Mouse (Mus musculus) thymus, postnatal 36 days (tissue): ENCODE measurements around the gene Rhoq.

Experiments
- DNase-seq, 2 experiments: peaks; one replicate each; pipeline ENCODE4 v3.0.0; 2022; ENCODE audit warnings: mixed read lengths in 2 of 2

The Rhoq gene

GRCm38 (mm10) chr17:86964041-86964440 lies 1.2 kb downstream of the Rhoq start:
- DNase-seq: no peak

- DNase-seq: no peak
These were observed 1.6 kb downstream of the Rhoq start for GRCm38 (mm10) chr17:86964502-86964901.

GRCm38 (mm10) chr17:86965121-86965520 lies 2.2 kb downstream of the Rhoq start:
- DNase-seq: no peak

DNA sequence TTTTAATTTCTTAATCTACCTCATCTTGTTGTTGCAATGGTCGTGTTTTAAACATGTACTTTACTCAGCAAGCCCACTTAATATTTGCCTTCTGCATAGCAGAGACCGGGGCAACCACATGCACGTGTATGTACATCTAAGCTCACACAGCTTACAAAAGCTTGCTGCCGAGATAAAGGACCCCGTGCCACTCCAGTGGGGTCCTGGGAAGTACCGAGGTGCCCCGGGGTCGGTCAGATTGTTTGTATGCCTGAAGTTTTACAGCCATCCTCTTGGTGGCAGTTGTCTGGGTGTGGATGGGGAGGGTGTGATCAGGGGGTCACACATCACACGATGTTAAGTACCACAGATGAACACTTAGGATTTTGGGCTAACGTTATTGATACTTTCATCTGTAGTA lies 3.2 kb downstream of the Rhoq start:
- no peak for DNase-seq

- no peak for DNase-seq
These were observed 4.2 kb downstream of the Rhoq start for GRCm38 (mm10) chr17:86967048-86967447.

DNA sequence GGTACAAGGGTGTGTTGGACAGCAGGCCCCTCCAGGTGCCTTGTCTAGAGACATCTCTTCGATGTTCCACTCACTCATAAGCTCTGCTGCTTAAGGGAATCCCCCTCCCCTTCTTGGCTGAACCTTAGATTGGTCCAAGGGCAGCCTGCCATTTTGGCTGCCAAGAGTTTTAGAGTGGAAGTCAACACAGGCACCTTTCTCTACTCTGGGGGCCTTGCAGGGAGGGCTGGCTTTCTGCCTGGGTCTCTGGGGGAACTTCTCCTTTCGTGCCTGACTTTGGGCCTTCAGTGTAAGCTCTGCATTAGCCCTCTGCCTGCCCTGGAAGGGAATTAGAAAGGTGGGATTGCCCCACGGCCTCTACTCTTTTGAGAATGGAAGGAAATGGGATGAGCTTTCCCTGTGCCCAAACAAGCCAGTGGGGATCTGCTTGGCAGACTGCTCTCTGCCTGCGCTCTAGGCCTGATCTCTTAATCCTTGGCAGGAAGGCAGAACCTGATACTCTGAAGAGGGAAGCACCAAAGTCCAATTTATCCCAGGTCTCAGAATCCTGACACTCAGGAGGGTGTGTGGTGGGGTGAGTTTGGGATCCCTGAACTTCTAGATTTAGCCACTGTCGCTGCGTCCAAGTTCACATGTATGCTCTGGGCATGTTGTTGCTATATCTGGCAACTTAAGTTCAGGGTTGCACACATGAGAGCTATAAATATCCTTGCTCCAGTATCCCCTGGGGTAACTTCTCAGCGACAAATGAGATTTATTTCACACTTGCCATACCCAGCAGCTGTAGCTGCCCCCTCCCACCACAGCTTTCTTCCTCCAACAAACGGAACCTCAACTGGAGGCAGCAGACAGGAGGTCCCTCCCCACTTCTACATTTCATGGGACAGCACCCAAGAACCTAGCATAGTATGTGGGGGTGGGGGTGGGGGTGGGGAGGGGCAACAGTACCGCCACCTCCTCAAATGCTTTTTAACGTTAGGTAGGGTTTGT lies 4.9 kb downstream of the Rhoq start:
- DNase-seq: peak in 1 of 2 experiments; percentile 49

DNA sequence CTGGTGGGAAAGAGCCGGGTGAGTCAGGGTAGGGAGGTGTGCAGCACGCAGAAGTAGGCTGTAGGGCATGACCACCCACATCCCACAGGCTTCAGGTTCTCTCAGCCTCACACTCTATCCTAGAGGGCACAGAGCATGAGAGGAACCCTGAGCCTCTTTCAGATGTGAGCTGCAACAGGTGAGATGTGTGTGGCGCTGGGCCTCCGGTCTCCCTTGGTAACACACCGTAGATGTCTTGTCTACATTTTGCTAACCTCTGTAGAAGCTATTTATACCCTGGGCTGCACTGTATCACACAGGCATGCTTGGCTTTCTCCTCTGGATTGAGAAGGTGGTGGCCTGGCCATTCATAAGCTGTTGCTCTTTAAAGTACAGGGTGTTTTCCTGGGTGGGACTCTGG lies 5.7 kb downstream of the Rhoq start:
- peak in 1 of 2 experiments; percentile 27 for DNase-seq

- peak; percentile 55 to 70 for DNase-seq
These were observed 6.7 kb downstream of the Rhoq start for GRCm38 (mm10) chr17:86969582-86969981.

GRCm38 (mm10) chr17:86970026-86970750 lies 7.3 kb downstream of the Rhoq start:
- peak in 1 of 2 experiments; percentile 44 for DNase-seq

GRCm38 (mm10) chr17:86971036-86971435 lies 8.2 kb downstream of the Rhoq start:
- peak in 1 of 2 experiments; percentile 32 for DNase-seq

GRCm38 (mm10) chr17:86971860-86972259 lies 9.0 kb downstream of the Rhoq start:
- no peak for DNase-seq

DNA sequence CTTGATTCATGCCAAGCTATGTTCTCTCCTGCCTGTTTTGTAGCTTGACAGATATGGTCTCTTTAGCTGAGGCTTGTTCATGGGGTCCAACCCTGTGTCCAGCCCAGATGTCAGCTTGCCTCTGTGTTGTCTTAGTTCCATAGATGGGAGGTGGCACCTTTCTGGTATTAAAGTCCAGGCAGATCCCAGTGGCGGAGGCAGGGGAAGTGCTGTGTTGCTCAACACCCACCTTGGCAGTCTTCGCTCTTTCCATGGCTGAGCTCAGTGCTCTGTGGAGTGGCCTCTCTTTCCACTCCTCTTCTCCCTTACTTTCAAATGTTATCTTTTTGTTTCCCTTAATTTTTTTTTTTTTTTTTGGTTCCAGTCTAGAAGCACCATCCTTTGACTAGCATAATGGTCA lies 10.2 kb downstream of the Rhoq start:
- DNase-seq: no peak

DNA sequence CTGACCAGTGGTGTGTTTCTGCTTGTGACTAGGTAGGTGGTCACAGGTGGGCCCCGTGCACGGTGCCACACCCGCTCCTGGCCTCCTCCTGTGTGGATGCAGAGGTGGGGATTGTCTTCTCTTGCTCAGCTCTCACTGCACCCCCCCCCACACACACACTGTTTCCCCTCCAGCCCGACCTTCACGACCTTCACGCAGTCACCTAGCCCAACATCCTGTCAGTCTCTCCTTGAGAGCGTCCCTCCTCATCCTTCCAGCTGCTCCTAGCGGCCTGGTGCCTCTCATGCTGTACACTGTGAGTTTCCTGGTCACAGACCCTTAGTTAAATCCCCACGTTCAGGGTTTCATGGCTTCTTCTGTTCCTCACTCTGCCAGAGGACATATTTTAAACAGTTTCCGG lies 13.5 kb downstream of the Rhoq start:
- DNase-seq: peak in 1 of 2 experiments; percentile 43

GRCm38 (mm10) chr17:86978496-86978895 lies 15.6 kb downstream of the Rhoq start:
- DNase-seq: no peak

DNA sequence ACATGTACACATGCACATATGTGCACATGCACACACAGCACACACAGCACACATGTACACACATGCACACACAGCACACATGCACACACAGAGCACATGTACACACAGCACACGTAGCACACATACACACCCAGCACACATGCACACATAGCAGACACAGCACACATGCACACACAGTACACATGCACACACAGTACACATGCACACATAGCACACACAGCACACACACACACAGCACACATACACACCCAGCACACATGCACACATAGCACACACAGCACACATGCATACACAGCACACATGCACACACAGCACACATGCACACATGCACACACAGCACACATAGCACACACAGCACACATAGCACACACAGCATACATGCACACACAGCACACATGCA lies 18.3 kb downstream of the Rhoq start:
- no peak for DNase-seq

- DNase-seq: no peak
These were observed 18.8 kb downstream of the Rhoq start for GRCm38 (mm10) chr17:86981701-86982100.

DNA sequence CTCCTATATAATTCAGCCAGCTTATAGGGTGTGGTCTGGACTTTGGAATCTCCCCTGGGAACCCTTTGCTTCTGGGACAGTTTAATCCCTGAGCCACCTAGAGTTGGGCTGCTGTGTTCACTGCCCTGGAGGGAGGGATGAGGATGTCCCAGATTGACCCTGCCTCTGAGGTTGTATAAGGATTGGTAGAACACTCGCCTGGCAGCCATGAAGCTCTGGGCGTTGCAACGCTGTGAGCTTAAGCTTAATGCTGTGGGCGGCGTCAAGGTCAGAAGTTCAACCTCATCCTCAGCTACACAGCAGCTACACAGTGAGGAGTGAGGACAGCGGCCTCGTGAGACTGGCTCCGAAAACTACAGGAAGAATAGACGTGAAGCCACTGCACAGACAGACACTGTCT lies 19.6 kb downstream of the Rhoq start:
- no peak for DNase-seq

DNA sequence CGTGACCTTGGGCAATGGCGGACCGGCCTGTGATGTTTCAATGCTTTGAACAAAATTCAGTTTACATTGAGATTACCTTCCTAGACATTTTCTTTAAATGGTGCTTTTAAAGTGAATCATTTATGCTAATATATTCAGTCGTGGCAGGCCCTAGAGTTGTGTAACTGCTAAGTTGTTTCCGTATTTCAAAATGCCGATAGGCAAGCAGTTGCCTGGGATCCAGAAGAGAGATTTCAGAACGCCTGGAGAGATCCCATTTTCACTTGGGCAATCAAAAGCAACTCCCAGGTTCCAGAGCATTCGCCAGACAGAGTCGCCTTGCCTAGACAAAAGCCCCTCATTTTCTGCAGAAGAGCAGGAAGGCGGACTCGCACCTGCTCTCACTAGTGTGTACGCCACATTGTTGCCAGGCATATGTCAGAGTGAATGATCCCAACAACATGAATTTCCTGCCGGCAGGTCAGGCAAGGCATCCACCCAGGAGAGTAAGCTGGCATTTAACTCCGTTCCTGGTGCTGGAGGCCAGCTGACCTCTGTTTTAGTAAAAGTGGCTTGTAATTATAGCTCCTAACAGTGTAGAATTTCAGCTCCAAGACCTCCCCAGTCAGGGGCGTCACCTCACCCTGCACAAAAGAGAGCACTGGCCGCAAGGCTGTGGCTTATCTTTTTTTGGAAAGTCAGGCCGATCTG lies 23.7 kb downstream of the Rhoq start:
- DNase-seq: no peak

DNA sequence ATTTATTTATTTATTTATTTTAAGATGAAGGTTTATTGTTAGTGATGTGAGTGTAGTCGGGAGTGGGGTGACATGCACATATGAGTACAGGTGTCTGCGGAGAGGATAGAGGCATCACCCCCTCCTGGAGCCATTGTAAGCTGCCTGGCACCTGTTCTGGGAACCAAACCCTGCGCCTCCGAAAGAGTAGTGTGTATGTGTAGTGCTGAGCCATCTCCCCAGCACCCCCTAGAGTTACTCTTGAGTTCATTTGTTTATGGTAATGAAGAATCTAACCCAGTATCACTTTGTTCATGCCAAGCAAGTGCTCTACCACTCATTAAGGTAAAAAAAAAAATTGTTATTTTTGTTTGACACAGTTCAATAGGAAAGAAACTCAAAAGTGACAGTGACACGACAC lies 25.3 kb downstream of the Rhoq start:
- DNase-seq: peak; percentile 44 to 70

DNA sequence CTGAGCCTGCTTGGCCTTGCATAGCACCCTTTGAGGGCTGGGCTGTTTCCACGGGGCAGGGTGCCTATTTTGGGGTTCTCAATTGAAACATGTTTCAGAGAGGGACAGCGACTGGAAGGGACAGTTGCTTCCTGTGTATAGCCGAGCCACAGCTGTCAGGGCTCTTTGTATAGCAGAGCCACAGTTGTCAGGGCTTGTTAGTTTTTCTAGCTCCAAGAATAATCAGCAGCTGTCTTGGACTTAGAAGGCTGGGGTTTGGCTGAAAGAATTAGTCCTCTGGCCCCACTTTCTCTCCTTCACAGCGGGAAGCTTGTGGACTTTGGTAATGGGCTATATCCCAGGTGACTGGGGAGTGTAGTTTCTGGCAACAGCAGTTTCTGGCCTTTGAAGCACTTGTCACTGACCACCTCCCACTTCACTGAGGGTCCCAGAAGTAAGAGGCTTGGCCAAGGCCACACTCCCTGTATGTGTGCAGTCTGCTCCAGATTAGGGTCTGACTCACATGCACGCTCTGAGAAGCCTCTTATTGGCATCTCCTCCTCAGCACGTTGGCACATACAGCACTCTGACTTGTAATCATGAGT lies 25.8 kb downstream of the Rhoq start:
- peak; percentile 31 to 64 for DNase-seq

DNA sequence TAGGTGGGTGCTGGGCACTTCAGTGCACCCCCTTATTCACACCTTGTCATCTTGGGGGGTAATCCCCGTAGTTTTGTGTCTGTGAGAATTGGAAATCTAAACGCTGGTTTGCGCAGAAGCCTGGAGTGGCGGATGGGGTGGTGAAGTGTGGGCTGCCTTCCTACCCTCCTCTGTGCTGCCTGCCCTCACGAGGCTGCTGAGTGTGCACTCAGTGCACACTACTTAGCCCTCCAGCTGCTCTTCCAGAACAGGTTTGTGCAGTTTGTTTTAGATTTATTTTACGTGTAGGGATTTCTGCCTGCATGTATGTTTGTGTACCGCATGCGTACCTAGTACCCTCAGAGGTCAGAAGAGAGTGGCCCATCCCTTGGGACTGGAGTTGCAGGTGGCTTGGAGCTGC lies 28.4 kb downstream of the Rhoq start:
- no peak for DNase-seq

DNA sequence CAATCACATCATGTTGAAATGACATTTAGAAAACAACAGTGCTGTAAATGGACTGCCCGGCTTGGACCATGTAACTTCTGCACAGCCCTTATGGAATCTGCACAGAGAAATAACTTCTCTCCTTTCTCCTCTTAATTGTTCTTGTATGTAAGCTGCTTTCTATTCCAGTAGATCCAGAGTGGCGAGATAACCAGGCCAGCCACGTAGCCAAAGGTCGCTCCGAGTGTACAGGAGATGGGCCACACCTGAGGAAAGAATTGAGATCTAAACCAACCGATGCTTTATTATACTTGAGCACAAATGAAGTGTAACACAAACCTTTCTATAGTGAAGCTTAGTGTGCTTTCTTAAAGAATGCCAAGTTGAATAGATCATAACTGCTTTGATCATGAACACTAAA lies 34.4 kb downstream of the Rhoq start:
- DNase-seq: no peak

DNA sequence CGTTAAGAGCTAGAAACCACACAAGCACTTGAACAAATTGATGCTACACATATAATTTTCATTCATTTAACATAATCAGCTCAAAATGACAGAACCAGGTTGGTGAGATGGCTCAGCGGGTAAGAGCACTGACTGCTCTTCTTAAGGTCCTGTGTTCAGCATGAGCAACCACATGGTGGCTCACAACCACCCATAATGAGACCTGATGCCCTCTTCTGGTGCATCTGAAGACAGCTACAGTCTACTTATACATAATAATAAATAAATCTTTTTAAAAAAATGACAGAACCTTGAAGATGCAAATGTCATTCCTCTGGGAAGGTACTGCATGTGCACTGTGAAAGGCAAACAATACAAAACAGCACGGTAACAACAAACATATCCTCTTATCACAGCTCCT lies 46.1 kb downstream of the Rhoq start:
- no peak for DNase-seq
